Mouse (Mus musculus): Measurements from ENCODE around the gene Krtap11-1. TPM values are rescaled to one million over a fixed set of nuclear protein-coding genes. Genes with fewer than 3 reads are reported as not detected.

Krtap11-1 gene
- total RNA-seq, 2 experiments from 2014 or later = not detected

Other genes with a start within 250 kb of the Krtap11-1 start
- not detected in 2 replicates for gene Krtap21-1, start 167.3 kb downstream of the Krtap11-1 start, total RNA-seq (2015)
- gene Krtap21-1, start 167.3 kb downstream of the Krtap11-1 start, total RNA-seq (2017) = not detected in 2 replicates
- not detected in 2 replicates for gene Krtap6-2, start 151.1 kb downstream of the Krtap11-1 start, total RNA-seq (2015)
- gene Krtap6-2, start 151.1 kb downstream of the Krtap11-1 start, total RNA-seq (2017) = not detected in 2 replicates
- not detected in 2 replicates for gene Krtap8-1, start 83.2 kb downstream of the Krtap11-1 start, total RNA-seq (2015)
- gene Krtap8-1, start 83.2 kb downstream of the Krtap11-1 start, total RNA-seq (2017) = not detected in 2 replicates
- not detected in 2 replicates for gene Krtap7-1, start 62.9 kb downstream of the Krtap11-1 start, total RNA-seq (2015)
- gene Krtap7-1, start 62.9 kb downstream of the Krtap11-1 start, total RNA-seq (2017) = not detected in 2 replicates

Data from megakaryocyte, adult 5-6 weeks (primary cell).